Mouse (Mus musculus): ENCODE data around the gene C1qa.

The C1qa gene

GRCm38 (mm10) chr4:136863517-136863916 is 35.1 kb downstream of the C1qa start:
- no peak for DNase-seq (ENCODE audit: low read depth, low spot score)

- DNase-seq (ENCODE audit: low read depth, low spot score) = no peak
Observed at GRCm38 (mm10) chr4:136862411-136862810, 36.2 kb downstream of the C1qa start.

GRCm38 (mm10) chr4:136861806-136862205 is 36.8 kb downstream of the C1qa start:
- DNase-seq (ENCODE audit: low read depth, low spot score) = no peak

GRCm38 (mm10) chr4:136860022-136860421 is 38.6 kb downstream of the C1qa start:
- DNase-seq (ENCODE audit: low read depth, low spot score) = no peak

GRCm38 (mm10) chr4:136855081-136855480 is 43.5 kb downstream of the C1qa start:
- peak; percentile 48 for DNase-seq (ENCODE audit: low read depth, low spot score)

GRCm38 (mm10) chr4:136852989-136853388 is 45.6 kb downstream of the C1qa start:
- no peak for DNase-seq (ENCODE audit: low read depth, low spot score)

- no peak for DNase-seq (ENCODE audit: low read depth, low spot score)
Observed at GRCm38 (mm10) chr4:136852119-136852518, 46.5 kb downstream of the C1qa start.

- DNase-seq (ENCODE audit: low read depth, low spot score) = no peak
Observed at GRCm38 (mm10) chr4:136848565-136848964, 50.0 kb downstream of the C1qa start.

- DNase-seq (ENCODE audit: low read depth, low spot score) = no peak
Observed at GRCm38 (mm10) chr4:136847166-136847565, 51.4 kb downstream of the C1qa start.
